ENCODE assay signal across 9 mouse cellular contexts in genomic region chr6:28516618-28517017, GRCm38 (mm10).
"Had no signal": no experiment of that assay in that cellular context is flagged by ENCODE, and none has a peak within 500 bp of the region (broad histone marks: within the 10 kb centered on the region; RNA-seq: fewer than 3 reads in every experiment).

No protein-coding gene starts in this region.

- H3K9ac ChIP-seq: liver, embryonic 15.5 days had no signal

- H3K4me1 ChIP-seq: limb, embryonic 10.5 days; liver, embryonic 15.5 days had no signal

- H3K27ac ChIP-seq: left cerebral cortex, adult 2 months; limb, embryonic 10.5 days; liver, embryonic 15.5 days had no signal

- H3K27me3 ChIP-seq: liver, embryonic 15.5 days had no signal

- H3K4me3 ChIP-seq: left cerebral cortex, adult 2 months; limb, embryonic 10.5 days; liver, embryonic 15.5 days had no signal

- DNase-seq: kidney, postnatal 10 days; kidney, postnatal 4 days; lung, adult 2 months; thymus, adult 18-20 months; thymus, postnatal 14 days had no signal

- H3K4me2 ChIP-seq: liver, embryonic 11.5 days; liver, embryonic 15.5 days had no signal

- H3K9me3 ChIP-seq: limb, embryonic 10.5 days; liver, embryonic 15.5 days had no signal
